Mouse (Mus musculus) kidney, adult 2 months (tissue): ENCODE measurements at regions not wholly inside any gene's neighbourhood (a gene's known extent, or its start where the extent isn't known, plus 50 kb on each side); places are given as distances from the start of the nearest gene placed in this dataset.

Source experiments
- CTCF ChIP-seq: fragments of 200-500 bp; conservative IDR thresholded peaks from 2 replicates; pipeline ENCODE4 v1.5.1; 2011; ENCODE audit warnings: low read depth, mild to moderate bottlenecking, control low read depth, low read length, moderate library complexity, mixed read lengths; ENCODE audit not compliant: insufficient read depth, insufficient read length
- POLR2A ChIP-seq: fragments of 200-500 bp; IDR thresholded peaks from one replicate; pipeline ENCODE4 v1.6.1; 2011; ENCODE audit warnings: low read depth, low read length, control low read depth

- TF ChIP-seq CTCF (no peak), POLR2A (no peak)
These were observed 171.7 kb upstream of the Smim15 start for GRCm38 (mm10) chr13:107872574-107872973.
